Mouse (Mus musculus): ENCODE measurements at regions not wholly inside any gene's neighbourhood (a gene's known extent, or its start where the extent isn't known, plus 50 kb on each side); places are given as distances from the start of the nearest gene placed in this dataset.

DNA sequence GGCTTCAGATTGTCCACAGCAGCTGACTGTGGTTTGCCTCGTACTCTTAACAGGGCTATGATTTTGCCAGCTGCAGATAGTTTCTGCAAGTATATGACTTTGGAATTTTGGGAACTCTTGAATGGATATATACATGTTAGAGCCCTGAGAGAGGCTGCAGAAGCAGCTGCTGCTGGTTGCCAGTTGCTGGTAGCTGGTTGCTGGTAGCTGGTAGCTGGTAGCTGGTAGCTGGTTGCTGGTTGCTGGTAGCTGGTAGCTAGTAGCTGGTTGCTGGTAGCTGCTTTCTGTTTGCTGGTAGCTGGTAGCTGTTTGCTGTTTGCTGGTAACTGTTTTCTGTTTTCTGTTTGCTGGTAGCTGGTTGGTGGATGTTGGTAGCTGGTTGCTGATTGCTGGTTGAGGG, 339.1 kb downstream of the Gadd45g start:
- TF ChIP-seq CTCF (IDR thresholded peaks at IDR 0.05; ENCODE audit: low read depth, low read length): no peak
- TF ChIP-seq EP300 (IDR thresholded peaks at IDR 0.05; ENCODE audit: insufficient read depth, low read depth, low read length): no peak

All from ES-Bruce4 (cell line).